Mouse (Mus musculus) G1E-ER4 (cell line): ENCODE measurements around the gene Rad1. TPM values are rescaled to one million over a fixed set of nuclear protein-coding genes. Genes with fewer than 3 reads are reported as not detected.

ENCODE experiments used
- GATA1 ChIP-seq: IDR thresholded peaks from one replicate; pipeline ENCODE4 v1.8.0; 2012; ENCODE audit warnings: low read length, inconsistent platforms
- polyA plus RNA-seq: library from polyadenylated mRNA; stranded (reverse); fragments of >175 nt; gene quantifications from 2 replicates; pipeline ENCODE4 v1.2.3, GENCODE M21; 2012

Rad1 gene
- polyA plus RNA-seq, 1 experiment = 19.8 TPM

- no peak for TF ChIP-seq GATA1
Measured at GRCm38 (mm10) chr15:10495944-10496343, 10.1 kb downstream of the Rad1 start.

- no peak for TF ChIP-seq GATA1
Measured at GRCm38 (mm10) chr15:10499593-10499992, 13.8 kb downstream of the Rad1 start.

- TF ChIP-seq GATA1 = no peak
Measured at GRCm38 (mm10) chr15:10500035-10500434, 14.2 kb downstream of the Rad1 start.

GRCm38 (mm10) chr15:10500838-10501719, 15.3 kb downstream of the Rad1 start:
- TF ChIP-seq GATA1 = no peak

GRCm38 (mm10) chr15:10506099-10506498, 20.3 kb downstream of the Rad1 start:
- no peak for TF ChIP-seq GATA1

- TF ChIP-seq GATA1 = no peak
Measured at GRCm38 (mm10) chr15:10515166-10515565, 29.3 kb downstream of the Rad1 start.

- no peak for TF ChIP-seq GATA1
Measured at GRCm38 (mm10) chr15:10525896-10526295, 40.1 kb downstream of the Rad1 start.

- no peak for TF ChIP-seq GATA1
Measured at GRCm38 (mm10) chr15:10531352-10531751, 45.5 kb downstream of the Rad1 start.

GRCm38 (mm10) chr15:10534591-10534990, 48.8 kb downstream of the Rad1 start:
- no peak for TF ChIP-seq GATA1

- TF ChIP-seq GATA1 = no peak
Measured at GRCm38 (mm10) chr15:10535969-10536368, 50.2 kb downstream of the Rad1 start.

GRCm38 (mm10) chr15:10540271-10541088, 54.7 kb downstream of the Rad1 start:
- TF ChIP-seq GATA1 = no peak

Other genes starting within 250 kb of the Rad1 start
- gene Gm21973, start 160.6 kb upstream of the Rad1 start, polyA plus RNA-seq = not detected in 2 replicates
- not detected in 2 replicates for gene Agxt2, start 127.5 kb upstream of the Rad1 start, polyA plus RNA-seq
- 14.5 and 15.0 TPM in 2 replicates for gene Dnajc21, start 15.5 kb upstream of the Rad1 start, polyA plus RNA-seq
- gene Brix1, start 71 bp upstream of the Rad1 start, polyA plus RNA-seq = 103 and 116 TPM in 2 replicates
- gene Ttc23l, start 72.7 kb downstream of the Rad1 start, polyA plus RNA-seq = not detected in 2 replicates
- gene Rai14, start 228.6 kb downstream of the Rad1 start, polyA plus RNA-seq = not detected in 2 replicates